Mouse (Mus musculus) CH12.LX (cell line): ENCODE measurements around the gene Camta1. TPM values are rescaled to one million over a fixed set of nuclear protein-coding genes. Genes with fewer than 3 reads are reported as not detected.

Source experiments
- DNase-seq: peaks from one replicate; pipeline ENCODE4 v3.0.0-alpha.2; 2013; ENCODE audit errors: extremely low read depth
- H3K27ac ChIP-seq: 2 replicates; pipeline ENCODE4 v1.5.1; 2012; ENCODE audit warnings: low read depth, mild to moderate bottlenecking, control low read depth, moderate library complexity; ENCODE audit not compliant: insufficient read depth
- H3K27me3 ChIP-seq: replicated peaks from 2 replicates; pipeline ENCODE3; 2012; ENCODE audit warnings: inconsistent platforms
- H3K36me3 ChIP-seq, 2 experiments: replicated peaks in 1 of 2; 2 replicates each; pipeline versions ENCODE3 to v1.6.1; 2012; ENCODE audit warnings: inconsistent platforms in 1 of 2, low read length in 1 of 2, mild to moderate bottlenecking in 1 of 2, mixed read lengths in 1 of 2, moderate library complexity in 1 of 2; ENCODE audit not compliant: control insufficient read depth in 1 of 2, insufficient read depth in 1 of 2
- H3K4me1 ChIP-seq, 2 experiments: 2 replicates each; pipeline ENCODE4 v1.6.1; 2012; ENCODE audit warnings: inconsistent platforms in 1 of 2, moderate library complexity in 1 of 2; ENCODE audit not compliant: insufficient read depth in 2 of 2, control insufficient read depth in 1 of 2
- H3K4me2 ChIP-seq: 2 replicates; pipeline ENCODE4 v1.6.1; 2012; ENCODE audit warnings: low read depth, mild to moderate bottlenecking, control low read depth; ENCODE audit not compliant: poor library complexity, insufficient read depth, severe bottlenecking
- H3K4me3 ChIP-seq, 3 experiments: fragments of 150-350 bp in 1 of 3; sonication (generic) in 1 of 3; replicated peaks in 1 of 3; 2 replicates each; pipeline versions ENCODE3 to v1.5.1; 2011 to 2012; ENCODE audit warnings: low read depth in 2 of 3, low read length in 2 of 3, mild to moderate bottlenecking in 2 of 3, moderate library complexity in 2 of 3, control low read depth in 1 of 3, improper control_type of control experiment in 1 of 3, inconsistent platforms in 1 of 3, mixed read lengths in 1 of 3; ENCODE audit not compliant: poor library complexity in 1 of 3
- H3K79me2 ChIP-seq: replicated peaks from 2 replicates; pipeline ENCODE4 v1.6.1; 2012; ENCODE audit warnings: mild to moderate bottlenecking, moderate library complexity; ENCODE audit not compliant: control insufficient read depth, poor library complexity, insufficient read depth, severe bottlenecking; ENCODE audit errors: extremely low read depth
- H3K9ac ChIP-seq: 2 replicates; pipeline ENCODE4 v1.6.1; 2012; ENCODE audit warnings: low read depth, mild to moderate bottlenecking, control low read depth, moderate library complexity; ENCODE audit not compliant: insufficient read depth
- H3K9me3 ChIP-seq: replicated peaks from 2 replicates; pipeline ENCODE3; 2012; ENCODE audit warnings: low read length, inconsistent platforms, mixed read lengths
- BHLHE40 ChIP-seq: IDR thresholded peaks from 2 replicates; pipeline ENCODE4 v1.6.1; 2011; ENCODE audit warnings: mild to moderate bottlenecking, low read depth, low read length, improper control_type of control experiment
- CHD1 ChIP-seq: IDR thresholded peaks from 2 replicates; pipeline ENCODE4 v1.6.1; 2012; ENCODE audit warnings: low read depth, low read length, improper control_type of control experiment, inconsistent platforms
- CHD2 ChIP-seq: IDR thresholded peaks from 2 replicates; pipeline ENCODE4 v1.6.1; 2011; ENCODE audit warnings: low read length, improper control_type of control experiment
- CTCF ChIP-seq, 2 experiments: IDR thresholded peaks in 1 of 2; conservative IDR thresholded peaks in 1 of 2; 2 replicates each; pipeline ENCODE4 v1.5.1; 2011 to 2012; ENCODE audit warnings: low read depth in 2 of 2, low read length in 2 of 2, improper control_type of control experiment in 1 of 2, inconsistent platforms in 1 of 2, mild to moderate bottlenecking in 1 of 2, moderate library complexity in 1 of 2
- E2F4 ChIP-seq: IDR thresholded peaks from 2 replicates; pipeline ENCODE4 v1.6.1; 2011; ENCODE audit warnings: low read depth, low read length, improper control_type of control experiment; ENCODE audit not compliant: insufficient replicate concordance
- ELF1 ChIP-seq: IDR thresholded peaks from 2 replicates; pipeline ENCODE4 v1.6.1; 2014; ENCODE audit warnings: low read depth, mild to moderate bottlenecking, inconsistent platforms, low read length, improper control_type of control experiment
- EP300 ChIP-seq: IDR thresholded peaks from 2 replicates; pipeline ENCODE4 v1.6.1; 2011; ENCODE audit warnings: low read length, improper control_type of control experiment
- ETS1 ChIP-seq: conservative IDR thresholded peaks from 2 replicates; pipeline ENCODE4 v1.6.1; 2012; ENCODE audit warnings: low read depth, mild to moderate bottlenecking, inconsistent platforms, low read length, improper control_type of control experiment, moderate library complexity
- GABPA ChIP-seq: IDR thresholded peaks from 2 replicates; pipeline ENCODE4 v1.6.1; 2012; ENCODE audit warnings: low read depth, low read length, improper control_type of control experiment, inconsistent platforms; ENCODE audit not compliant: insufficient replicate concordance
- HCFC1 ChIP-seq: IDR thresholded peaks from 2 replicates; pipeline ENCODE4 v1.6.1; 2012; ENCODE audit warnings: low read depth, mild to moderate bottlenecking, inconsistent platforms, low read length, improper control_type of control experiment
- IRF4 ChIP-seq: IDR thresholded peaks from 2 replicates; pipeline ENCODE4 v1.6.1; 2014; ENCODE audit warnings: low read depth, mild to moderate bottlenecking, inconsistent platforms, low read length, improper control_type of control experiment
- JUN ChIP-seq: IDR thresholded peaks from 2 replicates; pipeline ENCODE4 v1.6.1; 2011; ENCODE audit warnings: low read depth, mild to moderate bottlenecking, low read length, improper control_type of control experiment, moderate library complexity; ENCODE audit not compliant: insufficient read depth
- JUND ChIP-seq: conservative IDR thresholded peaks from 2 replicates; pipeline ENCODE4 v1.6.1; 2011; ENCODE audit warnings: low read depth, low read length, improper control_type of control experiment
- KAT2A ChIP-seq: IDR thresholded peaks from 2 replicates; pipeline ENCODE4 v1.6.1; 2012; ENCODE audit warnings: low read length, improper control_type of control experiment, inconsistent platforms; ENCODE audit not compliant: insufficient replicate concordance
- MAFK ChIP-seq: IDR thresholded peaks from 2 replicates; pipeline ENCODE4 v1.6.1; 2011; ENCODE audit warnings: low read length, improper control_type of control experiment; ENCODE audit not compliant: insufficient replicate concordance
- MAX ChIP-seq: IDR thresholded peaks from 2 replicates; pipeline ENCODE4 v1.6.1; 2011; ENCODE audit warnings: low read length, improper control_type of control experiment
- MAZ ChIP-seq: IDR thresholded peaks from 2 replicates; pipeline ENCODE4 v1.6.1; 2012; ENCODE audit warnings: low read depth, mild to moderate bottlenecking, inconsistent platforms, low read length, improper control_type of control experiment, moderate library complexity
- MEF2A ChIP-seq: IDR thresholded peaks from 2 replicates; pipeline ENCODE4 v1.6.1; 2014; ENCODE audit warnings: low read depth, mild to moderate bottlenecking, inconsistent platforms, low read length, improper control_type of control experiment, borderline replicate concordance
- MXI1 ChIP-seq: IDR thresholded peaks from 2 replicates; pipeline ENCODE4 v1.6.1; 2011; ENCODE audit warnings: mild to moderate bottlenecking, low read depth, low read length, improper control_type of control experiment
- MYC ChIP-seq: IDR thresholded peaks from 2 replicates; pipeline ENCODE4 v1.6.1; 2011; ENCODE audit warnings: low read depth, mild to moderate bottlenecking, improper control_type of control experiment, low read length
- NELFE ChIP-seq: IDR thresholded peaks from 2 replicates; pipeline ENCODE4 v1.6.1; 2011; ENCODE audit warnings: low read depth, low read length, improper control_type of control experiment
- NRF1 ChIP-seq: IDR thresholded peaks from 2 replicates; pipeline ENCODE4 v1.6.1; 2014; ENCODE audit warnings: low read depth, mild to moderate bottlenecking, inconsistent platforms, low read length, improper control_type of control experiment, moderate library complexity
- PAX5 ChIP-seq: IDR thresholded peaks from 2 replicates; pipeline ENCODE4 v1.6.1; 2012; ENCODE audit warnings: low read length, inconsistent platforms, mixed read lengths
- POLR2A ChIP-seq: IDR thresholded peaks from 2 replicates; pipeline ENCODE4 v1.6.1; 2011; ENCODE audit warnings: low read depth, mild to moderate bottlenecking, improper control_type of control experiment, low read length
- POLR2AphosphoS2 ChIP-seq: IDR thresholded peaks from 2 replicates; pipeline ENCODE4 v1.6.1; 2011; ENCODE audit warnings: low read depth, low read length, improper control_type of control experiment
- RAD21 ChIP-seq: IDR thresholded peaks from 2 replicates; pipeline ENCODE4 v1.6.1; 2011; ENCODE audit warnings: low read depth, mild to moderate bottlenecking, low read length, improper control_type of control experiment, moderate library complexity
- RCOR1 ChIP-seq: conservative IDR thresholded peaks from 2 replicates; pipeline ENCODE4 v1.6.1; 2012; ENCODE audit warnings: low read depth, mild to moderate bottlenecking, inconsistent platforms, low read length, improper control_type of control experiment
- SIN3A ChIP-seq: IDR thresholded peaks from 2 replicates; pipeline ENCODE4 v1.6.1; 2012; ENCODE audit warnings: low read length, improper control_type of control experiment, inconsistent platforms
- SMC3 ChIP-seq: IDR thresholded peaks from 2 replicates; pipeline ENCODE4 v1.6.1; 2011; ENCODE audit warnings: low read depth, low read length, improper control_type of control experiment
- TBP ChIP-seq: conservative IDR thresholded peaks from 2 replicates; pipeline ENCODE4 v1.6.1; 2011; ENCODE audit warnings: low read depth, low read length, improper control_type of control experiment
- TCF12 ChIP-seq: IDR thresholded peaks from 2 replicates; pipeline ENCODE4 v1.6.1; 2014; ENCODE audit warnings: low read depth, mild to moderate bottlenecking, inconsistent platforms, low read length, improper control_type of control experiment
- UBTF ChIP-seq: IDR thresholded peaks from 2 replicates; pipeline ENCODE4 v1.6.1; 2012; ENCODE audit warnings: low read depth, mild to moderate bottlenecking, inconsistent platforms, low read length, improper control_type of control experiment, moderate library complexity
- USF1 ChIP-seq: IDR thresholded peaks from 2 replicates; pipeline ENCODE4 v1.6.1; 2014; ENCODE audit warnings: low read depth, mild to moderate bottlenecking, inconsistent platforms, low read length, improper control_type of control experiment
- USF2 ChIP-seq: conservative IDR thresholded peaks from 2 replicates; pipeline ENCODE4 v1.6.1; 2011; ENCODE audit warnings: low read depth, low read length, improper control_type of control experiment
- ZC3H11A ChIP-seq: IDR thresholded peaks from 2 replicates; pipeline ENCODE4 v1.6.1; 2012; ENCODE audit warnings: low read depth, mild to moderate bottlenecking, inconsistent platforms, low read length, improper control_type of control experiment
- ZKSCAN1 ChIP-seq: IDR thresholded peaks from 2 replicates; pipeline ENCODE4 v1.6.1; 2012; ENCODE audit warnings: low read depth, inconsistent platforms, low read length, improper control_type of control experiment, borderline replicate concordance
- ZMIZ1 ChIP-seq: IDR thresholded peaks from 2 replicates; pipeline ENCODE4 v1.6.1; 2012; ENCODE audit warnings: low read depth, mild to moderate bottlenecking, inconsistent platforms, low read length, improper control_type of control experiment
- ZNF384 ChIP-seq: IDR thresholded peaks from 2 replicates; pipeline ENCODE4 v1.6.1; 2012; ENCODE audit warnings: low read depth, low read length, improper control_type of control experiment, inconsistent platforms
- dilution Hi-C: fragments of 300-500 bp; cut with MboI; formaldehyde crosslinking; loops from 2 replicates; pipeline ENCODE4 v1.14.3; 2020; ENCODE audit warnings: low sequenced_read_pairs; ENCODE audit not compliant: extremely low pct_unique_long_range_greater_than_20kb, extremely low pct_ligation_motif_present
- in situ Hi-C: fragments of 300-500 bp; cut with MboI; formaldehyde crosslinking; loops from 3 replicates; pipeline ENCODE4 v1.14.3; 2019; ENCODE audit warnings: low sequenced_read_pairs, low pct_ligation_motif_present, low pct_unique_long_range_greater_than_20kb, mixed read lengths
- polyA plus RNA-seq: library from polyadenylated mRNA; unstranded; fragments of >175 nt; gene quantifications from 2 replicates; pipeline ENCODE4 v1.2.1, GENCODE M21; 2012; ENCODE audit warnings: low read depth; ENCODE audit not compliant: insufficient read length
- total RNA-seq, 2 experiments: library from RNA; depleted of rRNA; stranded (reverse); fragments of 300-350 nt in 1 of 2; fragments of >200 nt in 1 of 2; gene quantifications; 2 replicates each; pipeline ENCODE4 v1.2.3; 2012 to 2014

The Camta1 gene
- total and polyA plus RNA-seq, 3 experiments = 9.9 to 32.5 (median 15.3) TPM

DNA sequence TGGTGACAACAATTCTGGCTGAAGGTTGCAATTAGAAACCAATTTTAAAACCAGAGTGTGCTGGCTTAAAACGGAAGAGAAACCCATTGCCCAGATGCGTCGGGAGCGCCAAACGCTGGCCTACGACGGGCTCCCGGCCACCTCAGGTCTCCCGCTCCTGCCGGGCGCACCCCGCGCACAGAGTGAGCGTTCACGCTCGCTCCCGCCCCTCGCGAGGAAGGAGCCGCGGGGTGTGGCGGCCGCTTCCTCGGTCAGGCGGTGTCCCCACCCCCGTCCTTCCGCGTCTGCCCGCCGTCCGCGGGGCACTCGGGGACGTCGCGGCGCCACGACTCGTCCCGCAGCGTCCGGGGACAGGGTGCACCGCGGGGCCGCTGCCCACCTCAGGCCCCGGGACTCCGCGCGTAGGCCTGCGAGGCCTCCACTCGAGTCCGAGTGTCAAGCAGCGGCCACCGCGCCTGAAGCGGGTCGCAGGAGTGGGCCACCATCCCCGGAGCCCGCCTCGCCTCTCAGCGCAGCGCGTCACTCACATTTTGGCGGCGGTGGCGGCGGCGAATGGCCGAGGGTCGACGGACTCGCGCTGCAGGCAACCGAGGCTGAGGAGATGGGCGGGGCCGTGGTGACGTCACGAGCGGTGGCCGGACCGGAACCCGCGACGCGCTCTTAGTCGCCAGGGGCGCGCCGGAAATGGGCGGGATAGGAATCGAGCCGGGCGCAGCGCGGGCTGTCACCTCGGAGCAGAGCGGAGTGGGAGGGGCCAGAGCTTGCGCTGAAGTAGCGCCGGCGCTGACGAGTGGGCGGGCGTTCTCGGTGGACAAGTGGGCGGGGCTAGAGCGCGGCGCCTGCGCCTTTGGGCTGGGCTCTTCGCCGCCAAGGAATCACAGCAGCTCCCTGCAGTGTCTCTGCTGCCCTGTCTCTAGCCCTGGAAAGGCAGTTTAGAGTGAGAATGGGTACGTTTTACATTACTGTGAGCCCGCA is 804.0 kb downstream of the Camta1 start, which contains the start of gene Vamp3:
TSS of gene Vamp3 (minus strand) at position 617 of the 975 bp plus-strand sequence.
- H3K9ac ChIP-seq = peak within 1 kb of the TSS; percentile 82
- H3K27ac ChIP-seq = peak within 1 kb of the TSS; percentile 49
- in situ Hi-C loops = no loop called here
- peaks cover 7 to 15% of the 10 kb centered on the region in 2 experiments; a peak in 3 of 4 replicates for H3K4me1 ChIP-seq
- H3K79me2 ChIP-seq = peaks cover 12% of the 10 kb centered on the region
- peak; percentile 98 for DNase-seq
- H3K9me3 ChIP-seq = peaks cover 19% of the 10 kb centered on the region
- H3K4me2 ChIP-seq = peak within 1 kb of the TSS; percentile 72
- no peak for TF ChIP-seq BHLHE40
- TF ChIP-seq GABPA = no peak
- no peak for TF ChIP-seq SMC3
- TF ChIP-seq RAD21 = no peak
- no peak for TF ChIP-seq KAT2A
- peak; percentile 88 for TF ChIP-seq CHD2
- peak; percentile 88 for TF ChIP-seq NRF1
- TF ChIP-seq CTCF (conservative IDR thresholded peaks at IDR 0.05 in 1 of 2, IDR thresholded peaks at IDR 0.05 in 1 of 2; ENCODE audit: low read depth in 2 of 2, low read length in 2 of 2) = no peak
- TF ChIP-seq MYC = no peak
- peak; percentile 21; the same call in 1 of the 2 replicates for TF ChIP-seq MXI1
- no peak for TF ChIP-seq JUND
- TF ChIP-seq EP300 = no peak
- TF ChIP-seq RCOR1 = no peak
- no peak for TF ChIP-seq ZC3H11A
- no peak for TF ChIP-seq TBP
- no peak for TF ChIP-seq UBTF
- TF ChIP-seq USF1 = no peak
- TF ChIP-seq MAFK = no peak
- no peak for TF ChIP-seq JUN
- TF ChIP-seq POLR2AphosphoS2 = no peak
- TF ChIP-seq ELF1 = peak; percentile 92
- peak; percentile 82 for TF ChIP-seq POLR2A
- no peak; the same call in 1 of the 2 replicates for TF ChIP-seq ETS1
- 0 out of 2 replicates have a peak, but pooled peaks have one; percentile 32 for TF ChIP-seq MAZ
- no peak for TF ChIP-seq ZNF384
- peak; percentile 23; the same call in 1 of the 2 replicates for TF ChIP-seq TCF12
- TF ChIP-seq ZMIZ1 = peak; percentile 76
- no peak for TF ChIP-seq ZKSCAN1
- no peak for TF ChIP-seq MEF2A
- TF ChIP-seq IRF4 = no peak; the same call in 1 of the 2 replicates
- TF ChIP-seq CHD1 = no peak; the same call in 1 of the 2 replicates
- peak; percentile 81 for TF ChIP-seq NELFE
- TF ChIP-seq HCFC1 = peak; percentile 82
- peak; percentile 60 for TF ChIP-seq SIN3A
- TF ChIP-seq E2F4 = no peak
- TF ChIP-seq MAX = 0 out of 2 replicates have a peak, but pooled peaks have one; percentile 30
- no peak for TF ChIP-seq USF2
- TF ChIP-seq PAX5 = no peak
- peaks cover 7 to 28% of the 10 kb centered on the region in 2 experiments for H3K36me3 ChIP-seq
- dilution Hi-C loops = no loop called here
- peak within 1 kb of the TSS; percentile 80 to 99 (median 97) for H3K4me3 ChIP-seq
- no peaks in the 10 kb centered on the region for H3K27me3 ChIP-seq
